Mouse (Mus musculus): ENCODE measurements around the gene 2610001J05Rik.
"Not testable (repeated sequence)": the region's sequence is repeated elsewhere in the genome, so short reads cannot be mapped to it uniquely, and the experiment has no call there.

2610001J05Rik gene

DNA sequence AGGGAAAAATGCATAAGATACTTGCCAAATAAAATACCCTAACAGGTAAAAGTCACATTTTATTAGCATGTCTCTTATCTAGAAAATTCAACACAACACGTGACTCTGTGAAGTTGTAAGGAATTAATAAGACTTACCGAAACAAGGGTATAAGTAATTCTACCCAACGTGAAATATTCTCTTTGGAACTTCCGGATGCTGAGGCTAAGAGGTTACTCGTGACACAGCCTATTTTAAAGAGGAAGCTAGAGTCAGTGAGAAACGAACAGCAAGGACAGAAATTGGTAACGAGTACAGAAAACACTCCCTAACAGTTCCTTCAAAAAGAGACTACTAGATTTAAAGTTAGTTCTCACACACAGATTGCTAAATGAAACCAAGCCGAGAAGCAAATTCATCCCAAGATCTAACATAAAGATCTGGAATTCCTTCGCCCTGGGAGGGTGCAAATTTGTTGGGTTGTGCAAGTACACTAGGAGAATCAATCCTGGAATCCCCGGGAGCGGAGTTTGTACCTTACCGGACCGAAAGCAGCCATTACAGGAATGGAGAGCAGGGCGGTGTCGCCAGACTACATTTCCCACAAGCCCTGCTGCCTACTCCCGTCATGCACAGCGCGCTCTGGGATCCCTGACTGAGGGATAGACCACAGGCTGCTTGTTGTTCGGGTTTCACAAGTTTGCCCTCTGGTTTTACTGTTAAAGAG is at the start of gene 2610001J05Rik:
2610001J05Rik (minus strand) TSS at position 600 of the 706 bp plus-strand sequence.
- peak; percentile 85 for DNase-seq (ENCODE audit: extremely low read depth, low read depth, low spot score)

DNA sequence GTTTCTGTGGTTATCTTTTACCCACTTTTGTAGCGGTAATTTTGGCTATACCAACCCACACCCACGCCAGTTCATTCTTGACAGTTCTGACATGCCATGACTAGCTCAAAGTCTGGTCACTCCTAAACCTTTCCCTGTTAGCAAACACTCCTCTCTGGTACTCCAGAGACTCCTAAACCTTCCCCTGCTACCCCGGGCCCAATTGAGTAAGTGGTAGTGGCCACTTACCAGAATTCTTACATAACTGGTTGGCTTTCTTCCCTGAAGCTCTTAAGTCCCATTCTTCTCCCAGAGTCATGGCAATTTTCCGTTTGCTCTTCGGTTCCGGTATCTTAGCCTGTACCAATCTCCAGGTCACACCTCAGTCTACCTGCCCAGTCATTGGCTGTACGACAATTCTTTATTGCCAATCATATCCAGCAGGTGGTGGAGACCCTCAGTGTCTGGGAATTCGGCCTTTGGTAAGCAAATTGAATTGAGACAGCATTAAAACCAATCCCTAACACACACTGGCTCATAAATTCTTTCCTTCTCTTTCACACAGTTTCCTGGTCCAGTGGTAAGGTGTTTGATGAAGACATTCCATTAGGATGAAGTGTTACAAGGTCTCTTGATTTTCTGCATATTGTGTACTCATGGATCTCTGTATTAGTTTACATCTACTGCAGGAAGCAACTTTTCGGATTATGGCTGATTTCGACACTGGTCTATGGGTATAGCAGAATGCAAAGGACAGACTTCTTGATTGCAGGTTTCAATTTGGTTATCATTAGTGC is 38.6 kb upstream of the 2610001J05Rik start:
- peak; percentile 97 for DNase-seq (ENCODE audit: extremely low read depth, low read depth, low spot score)

DNA sequence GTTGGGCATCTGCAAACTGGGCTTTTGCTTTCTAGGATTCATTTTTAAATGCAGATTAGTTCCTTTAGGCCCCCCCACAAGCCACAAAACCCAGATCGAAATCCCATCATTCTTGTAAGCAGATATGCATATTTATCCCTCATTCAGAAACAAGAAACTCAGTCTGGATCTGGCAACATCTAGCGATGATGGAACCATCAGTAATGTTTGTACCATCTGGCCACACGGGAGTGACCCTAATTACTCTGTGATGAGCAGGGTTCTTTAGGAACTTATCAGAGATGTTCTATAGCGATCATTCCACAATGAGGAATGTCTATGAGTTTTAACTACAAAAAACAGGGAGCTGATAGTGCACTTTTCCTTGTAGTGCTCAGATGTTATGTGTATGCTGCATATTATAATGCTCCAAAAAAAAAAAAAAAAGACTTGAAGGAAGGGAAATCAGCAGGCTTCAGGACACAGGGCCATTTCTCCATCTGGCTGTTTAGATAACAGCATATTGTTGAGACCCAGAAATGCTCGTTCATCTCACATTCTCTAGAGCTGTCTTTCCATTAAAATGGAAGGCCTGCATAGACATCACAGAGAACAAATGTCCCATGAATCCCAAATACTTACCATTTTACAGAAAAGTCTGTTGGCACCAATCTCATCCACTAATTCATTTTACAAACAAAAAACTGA is 31.8 kb upstream of the 2610001J05Rik start:
- no peak for DNase-seq (ENCODE audit: extremely low read depth, low read depth, low spot score)

DNA sequence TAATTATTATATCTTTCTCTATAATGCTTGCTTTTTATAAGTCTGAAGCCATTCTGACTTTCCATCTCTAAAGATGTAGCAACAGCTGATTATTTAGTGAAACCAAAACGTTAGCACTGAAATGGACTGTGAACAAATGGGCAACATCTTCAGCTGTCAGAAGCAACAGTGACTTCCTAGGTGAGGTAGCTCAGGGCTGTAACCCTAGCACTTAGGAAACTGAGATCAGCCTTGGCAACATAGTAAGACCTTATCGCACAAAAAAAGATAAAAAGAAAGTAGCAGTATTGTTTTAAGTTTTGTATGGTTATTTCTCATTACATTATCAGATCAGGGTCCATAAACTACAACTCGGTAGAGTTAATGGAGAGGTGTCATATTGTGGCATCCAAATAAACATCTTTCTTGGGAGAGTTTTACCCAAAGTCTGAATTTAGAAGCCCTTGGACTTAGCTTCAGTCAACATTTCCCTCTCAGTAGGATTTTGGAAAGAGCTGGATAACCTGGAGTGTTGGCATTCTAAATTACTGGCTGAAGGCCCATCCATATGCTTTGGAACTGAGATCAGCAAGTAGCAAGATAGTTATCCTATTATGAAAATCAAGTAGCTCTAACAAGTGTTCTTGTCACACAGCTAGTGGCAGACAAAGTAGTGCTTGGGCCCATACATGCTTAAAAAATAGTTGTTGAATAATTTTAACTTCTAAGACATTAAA is 13.7 kb upstream of the 2610001J05Rik start:
- DNase-seq (ENCODE audit: extremely low read depth, low read depth, low spot score): no peak

DNA sequence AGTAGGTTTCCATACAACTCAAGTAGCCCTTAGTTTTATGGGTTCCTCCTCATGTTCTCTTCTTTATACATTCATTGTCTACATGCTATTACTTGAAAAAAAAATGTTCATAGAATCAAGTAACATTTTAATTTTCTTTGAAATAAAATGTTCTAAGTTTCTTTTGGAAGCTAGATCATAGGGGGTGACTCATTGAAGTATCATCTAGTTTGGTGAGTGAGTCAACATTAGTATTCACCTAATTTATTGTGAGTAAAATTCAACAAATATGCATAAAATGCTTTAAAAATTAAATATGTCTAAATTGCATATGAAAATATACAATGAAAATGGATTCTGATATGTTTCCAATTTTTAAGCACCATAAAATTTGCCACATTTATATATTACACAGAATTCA is 11.6 kb upstream of the 2610001J05Rik start:
- DNase-seq (ENCODE audit: extremely low read depth, low read depth, low spot score): no peak

DNA sequence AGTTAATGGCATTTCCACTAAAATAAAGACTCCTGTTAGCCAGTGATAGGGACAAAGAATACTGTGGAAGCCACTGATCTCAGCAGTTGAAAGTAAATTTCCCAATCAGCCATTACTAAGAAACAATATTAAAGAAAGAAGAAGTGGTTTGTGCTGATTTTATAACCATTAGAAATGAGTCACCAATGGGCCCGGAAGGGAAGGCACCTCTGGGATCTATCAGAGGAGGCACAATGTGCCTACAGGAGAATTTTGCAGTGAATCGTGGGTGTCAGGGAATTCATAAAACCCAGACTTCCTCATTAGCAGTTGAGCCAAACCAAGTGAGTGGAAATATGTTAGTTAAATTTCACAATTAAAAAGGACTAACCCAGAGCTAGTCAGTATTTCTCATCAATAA is 2.6 kb upstream of the 2610001J05Rik start:
- peak; percentile 30 for DNase-seq (ENCODE audit: extremely low read depth, low read depth, low spot score)

DNA sequence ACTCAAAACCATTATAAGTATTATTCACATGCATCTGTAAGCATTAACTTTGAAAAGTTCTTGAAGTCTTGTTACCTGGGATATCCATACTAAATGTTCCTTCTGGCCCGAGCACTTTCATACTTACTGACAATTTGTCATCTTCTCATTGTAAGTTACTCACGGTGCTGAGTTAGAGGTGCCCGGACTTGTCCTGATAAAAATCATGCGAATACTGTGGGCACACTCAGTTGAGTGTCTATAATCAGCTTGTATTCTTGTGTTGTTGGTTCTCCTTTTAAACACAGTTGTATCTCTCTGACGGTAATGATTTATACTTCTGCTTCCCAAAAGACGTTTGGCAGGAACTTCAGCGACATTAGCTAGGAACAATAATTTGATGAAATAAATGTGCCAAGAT is 758 bp upstream of the 2610001J05Rik start:
- peak; percentile 47 for DNase-seq (ENCODE audit: extremely low read depth, low read depth, low spot score)

DNA sequence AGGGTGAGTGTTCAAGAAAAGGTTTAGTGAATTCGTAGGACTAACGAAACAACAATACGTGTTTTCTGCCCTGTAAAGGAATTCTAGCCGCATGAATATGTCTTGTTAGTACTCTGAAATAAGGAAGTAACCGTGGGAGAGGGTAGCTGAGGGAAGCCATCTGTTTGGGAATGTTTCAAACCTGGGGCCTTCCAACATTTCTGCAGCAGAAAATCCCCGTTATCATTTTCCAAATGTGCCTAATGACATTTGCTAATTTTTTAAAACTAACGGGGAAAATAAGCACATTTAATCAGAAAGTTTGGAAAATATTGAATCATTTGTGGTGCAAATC is 274 bp upstream of the 2610001J05Rik start:
- no peak for DNase-seq (ENCODE audit: extremely low read depth, low read depth, low spot score)

DNA sequence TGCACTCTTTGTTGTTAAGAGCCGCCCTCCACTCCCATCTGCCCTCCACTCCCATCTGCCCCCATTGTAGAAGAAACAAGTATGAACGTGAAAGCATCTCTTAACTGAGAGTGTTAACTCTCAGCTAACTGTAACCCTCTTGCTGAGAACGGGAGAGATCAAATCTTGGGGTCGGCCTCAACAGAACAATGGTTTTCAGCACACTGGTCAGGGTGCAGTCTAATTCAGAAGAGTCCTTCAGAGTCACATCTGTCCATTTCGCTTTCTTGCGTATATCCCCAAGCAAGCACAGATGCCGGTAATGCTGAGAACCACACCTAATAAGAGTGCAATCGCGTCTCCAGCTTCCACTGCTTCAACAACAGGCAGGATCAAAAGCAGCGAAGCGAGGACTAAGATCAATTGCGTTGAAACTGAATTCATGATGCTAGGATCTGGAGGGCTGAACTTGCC is 1.0 kb downstream of the 2610001J05Rik start:
- no peak for DNase-seq (ENCODE audit: extremely low read depth, low read depth, low spot score)

DNA sequence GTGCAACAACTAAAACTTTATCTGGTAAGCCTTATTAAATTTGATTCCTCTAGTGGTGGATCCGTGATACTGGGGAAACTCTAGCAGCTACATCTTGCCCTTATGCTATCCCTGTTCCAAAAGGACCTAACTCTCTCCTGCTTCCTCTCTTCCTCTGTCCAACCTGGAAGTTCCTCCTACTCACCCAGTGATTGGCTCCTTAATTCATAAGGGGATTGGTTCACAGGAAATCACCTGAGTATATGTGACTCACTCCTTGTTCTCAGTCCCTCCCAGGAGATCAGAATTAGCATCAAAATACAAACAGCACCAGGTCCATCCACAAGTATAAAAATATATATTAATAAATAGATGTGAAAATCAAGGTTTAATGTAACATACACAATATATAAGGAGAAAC is 10.7 kb downstream of the 2610001J05Rik start:
- DNase-seq (ENCODE audit: extremely low read depth, low read depth, low spot score): no peak

DNA sequence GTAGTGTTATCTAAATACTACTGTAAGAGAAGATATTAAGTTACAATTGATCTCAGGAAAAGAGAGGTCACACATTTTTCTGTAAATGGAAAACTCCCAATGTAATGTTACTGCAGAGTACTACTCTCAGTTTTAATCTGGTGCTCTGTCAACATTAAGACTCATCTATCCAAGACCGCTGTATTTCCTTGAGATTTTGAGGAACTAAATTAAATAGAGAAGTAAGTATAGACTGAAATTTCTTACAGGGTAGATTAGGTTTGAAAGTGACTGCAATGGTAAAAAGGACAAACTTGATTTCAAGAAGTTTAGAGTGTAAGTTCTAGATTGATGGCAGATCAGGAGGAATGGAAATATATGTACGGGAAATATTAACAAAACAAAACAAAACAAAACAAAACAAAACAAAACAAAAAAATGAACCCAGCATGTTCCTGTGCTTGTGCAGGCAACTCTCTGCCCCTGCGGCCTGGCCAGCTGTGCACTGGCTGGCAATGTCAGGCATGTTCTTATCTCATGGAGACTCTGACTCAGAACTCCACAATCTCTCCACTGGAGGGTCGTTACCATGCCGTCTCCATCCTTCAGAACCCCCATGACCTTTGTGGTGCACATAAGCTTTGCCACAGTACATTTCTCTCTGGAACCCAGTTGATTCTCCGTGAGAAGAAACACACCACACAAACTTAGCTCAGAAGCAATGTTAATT is 11.3 kb downstream of the 2610001J05Rik start:
- no peak for DNase-seq (ENCODE audit: extremely low read depth, low read depth, low spot score)

DNA sequence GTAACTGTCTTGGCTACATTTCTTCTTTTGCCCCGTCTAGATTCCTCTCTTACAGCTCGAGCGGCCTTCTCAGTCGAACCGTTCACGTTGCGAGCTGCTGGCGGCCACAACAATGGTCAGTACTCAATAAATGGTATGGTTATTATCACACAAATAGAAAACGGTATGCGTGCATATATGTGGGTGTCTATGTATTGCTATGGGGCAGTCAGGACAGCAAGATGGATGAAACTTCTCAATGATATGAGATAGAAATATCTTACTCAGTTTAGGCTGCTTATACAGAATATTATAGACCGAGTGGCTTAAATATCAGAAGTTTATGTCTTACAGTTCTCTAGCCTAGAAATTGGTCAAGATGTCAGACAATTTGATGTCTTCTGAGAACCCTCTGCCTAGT is 17.1 kb downstream of the 2610001J05Rik start:
- no peak for DNase-seq (ENCODE audit: extremely low read depth, low read depth, low spot score)

DNA sequence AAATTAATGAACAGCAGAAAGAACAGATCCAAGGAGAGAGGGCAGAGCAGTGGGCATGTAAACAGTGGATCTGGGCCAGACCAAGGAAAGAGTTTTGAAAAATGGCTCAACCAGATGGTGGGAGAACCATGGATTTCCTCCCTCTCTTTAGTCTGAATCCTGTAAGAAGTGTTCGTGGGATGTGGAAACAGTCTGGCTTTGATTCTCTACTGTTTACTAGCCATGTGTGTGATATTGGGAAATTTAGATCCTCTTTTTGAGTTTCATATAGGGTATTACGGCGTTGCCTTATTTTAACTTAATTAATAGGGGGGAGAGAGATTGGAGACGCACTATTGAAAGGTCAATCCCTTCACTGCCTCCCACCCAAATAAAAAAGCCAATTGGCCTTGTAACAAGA is 18.1 kb downstream of the 2610001J05Rik start:
- no peak for DNase-seq (ENCODE audit: extremely low read depth, low read depth, low spot score)

DNA sequence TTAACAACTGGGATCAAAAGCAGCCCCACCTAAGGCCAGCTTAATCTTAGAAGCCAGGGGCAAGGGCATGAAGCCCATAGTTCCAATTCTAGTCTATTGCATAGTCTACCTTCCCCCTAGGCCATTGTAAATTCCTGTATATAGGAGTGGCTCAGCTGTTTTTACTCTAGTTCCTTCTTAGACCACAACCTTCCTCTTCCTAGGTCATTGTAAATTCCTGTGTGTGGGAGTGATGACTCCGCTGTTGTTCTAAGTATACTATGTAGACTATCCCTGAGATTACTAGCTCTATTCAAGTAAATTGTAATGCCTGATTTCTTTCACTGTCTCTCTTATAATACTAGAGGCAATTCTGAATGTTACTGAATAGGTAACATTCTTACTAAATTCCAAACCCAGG is 25.3 kb downstream of the 2610001J05Rik start:
- DNase-seq (ENCODE audit: extremely low read depth, low read depth, low spot score): not testable (repeated sequence)

DNA sequence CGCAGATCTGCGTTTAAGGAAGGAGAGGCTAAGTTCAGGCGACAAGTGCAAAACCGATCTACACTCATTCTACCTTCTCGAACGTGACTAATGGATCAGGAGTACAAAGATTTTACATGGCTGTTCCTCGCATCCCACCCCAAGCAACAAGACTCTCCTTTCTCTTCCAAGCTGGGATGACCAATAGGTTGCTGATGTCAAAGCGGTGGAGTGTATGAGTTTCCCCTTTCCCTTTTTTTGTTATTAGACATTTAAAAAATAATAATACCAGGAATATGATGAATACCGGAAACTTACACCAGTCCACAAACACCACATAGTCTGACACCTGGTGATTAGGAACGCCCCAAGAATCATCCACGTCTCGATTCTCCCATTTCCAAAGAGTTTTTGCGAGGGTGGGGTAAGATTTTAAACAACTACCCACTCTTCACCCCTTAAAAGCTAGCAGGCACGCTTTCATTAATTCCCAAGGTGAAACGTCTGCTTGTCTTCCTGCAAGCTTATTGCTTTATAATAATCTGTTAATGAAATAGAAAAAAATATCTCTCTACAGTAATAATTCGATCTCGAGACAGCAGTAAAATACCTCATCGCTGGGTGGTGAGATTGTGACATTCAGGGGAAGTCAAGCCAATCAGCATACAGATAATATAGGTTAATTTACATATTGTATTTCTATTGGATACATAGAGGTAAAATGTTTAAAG is 31.8 kb downstream of the 2610001J05Rik start, which contains the start of gene Gpr85:
Gpr85 (minus strand) TSS at position 598 of the 710 bp plus-strand sequence.
- no peak for DNase-seq (ENCODE audit: extremely low read depth, low read depth, low spot score)

DNA sequence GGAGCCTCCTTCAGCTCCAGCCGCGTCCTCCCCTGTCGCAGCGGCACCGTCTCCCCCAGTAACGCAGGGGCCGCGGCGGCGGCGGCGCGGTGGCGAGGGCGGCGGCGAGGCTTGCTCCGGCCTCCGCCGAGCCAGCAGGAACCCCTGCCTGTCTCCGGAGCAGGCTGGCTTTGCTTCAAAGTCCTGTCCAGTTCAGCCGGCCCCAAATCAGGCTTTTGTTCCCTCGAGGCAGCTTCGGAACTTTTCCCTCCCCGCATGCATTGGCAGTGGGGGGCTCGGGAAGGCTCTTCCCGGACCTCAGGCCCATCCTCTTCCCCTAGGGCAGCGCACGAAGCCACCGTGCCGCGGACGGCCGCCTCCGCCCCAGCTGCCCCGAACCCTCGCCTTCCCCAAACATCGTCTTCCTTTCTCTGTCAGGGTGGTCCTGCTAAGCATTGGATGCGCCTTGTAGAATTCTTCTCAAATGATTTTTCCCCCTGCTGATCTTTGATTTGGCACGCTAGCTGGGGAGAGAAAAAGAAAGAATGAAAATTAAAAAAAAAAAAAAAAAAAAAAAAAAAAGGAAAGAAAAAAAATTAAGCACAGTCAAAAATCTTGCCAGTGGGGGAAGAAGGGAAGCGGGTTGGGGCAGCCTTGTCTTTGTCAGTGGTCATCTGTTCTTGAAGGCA is 32.5 kb downstream of the 2610001J05Rik start:
- DNase-seq (ENCODE audit: extremely low read depth, low read depth, low spot score): no peak

DNA sequence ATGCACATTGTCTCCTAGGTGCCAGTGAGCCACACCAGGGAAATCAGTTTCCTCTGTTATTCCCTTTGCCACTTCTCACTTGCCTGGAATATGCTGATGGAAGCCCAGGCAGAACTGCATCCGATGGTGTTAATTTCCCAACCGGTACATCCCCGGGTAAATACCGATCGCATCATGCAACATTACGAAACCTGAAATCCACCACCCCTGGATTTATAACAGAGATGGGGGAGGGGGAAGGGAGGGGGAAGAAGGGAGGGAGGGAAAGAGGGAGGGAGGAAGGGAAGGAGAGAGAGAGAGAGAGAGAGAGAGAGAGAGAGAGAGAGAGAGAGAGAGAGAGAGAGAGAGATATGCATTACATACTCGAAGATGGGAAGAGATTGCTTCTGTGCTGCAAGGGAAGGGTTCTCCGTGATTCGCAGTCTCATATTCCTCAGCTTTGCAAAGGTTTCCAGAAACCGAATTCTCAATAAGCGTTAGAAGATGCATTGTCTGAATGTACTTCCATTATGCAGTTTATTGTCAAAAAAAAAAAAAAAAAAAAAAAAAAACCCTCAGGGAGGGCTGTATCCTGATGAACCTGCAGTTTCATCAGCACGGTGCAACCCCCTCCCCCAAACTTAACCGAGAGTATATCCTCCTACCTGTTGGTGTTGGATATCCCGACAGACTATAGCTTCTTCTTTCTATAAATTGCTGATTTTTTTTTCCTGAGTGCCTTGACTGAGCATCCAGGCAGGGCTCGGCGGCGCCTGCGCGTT is 33.2 kb downstream of the 2610001J05Rik start:
- DNase-seq (ENCODE audit: extremely low read depth, low read depth, low spot score): no peak

DNA sequence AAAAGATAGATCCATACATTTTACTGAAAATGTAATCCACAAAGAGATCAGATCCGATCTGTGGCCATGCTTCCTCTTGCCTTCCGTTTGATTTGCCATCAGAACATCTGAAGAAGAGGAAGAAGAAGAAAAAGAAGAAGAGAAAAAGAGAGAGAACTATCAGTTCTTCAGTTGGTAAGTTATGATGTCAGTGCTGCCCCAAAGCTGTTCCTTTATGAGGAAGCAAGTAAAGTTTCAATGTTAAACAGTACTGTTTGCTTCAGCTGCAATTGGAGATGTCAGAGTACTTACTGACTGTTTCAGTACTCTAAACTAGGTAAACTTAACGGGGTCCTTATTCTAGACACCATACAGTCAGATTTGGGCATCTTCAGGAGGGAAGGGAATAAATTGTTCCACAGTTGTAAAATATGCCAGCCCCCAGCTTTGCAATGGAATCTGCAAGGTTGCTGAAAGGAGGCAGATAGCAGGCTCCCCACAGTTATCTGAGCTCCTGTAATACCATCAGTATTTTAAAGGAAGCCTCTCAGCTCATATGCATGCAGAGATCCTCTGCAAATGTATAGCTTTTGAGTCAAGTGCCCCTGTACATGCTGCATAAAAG is 34.2 kb downstream of the 2610001J05Rik start:
- DNase-seq (ENCODE audit: extremely low read depth, low read depth, low spot score): no peak
